ENCODE assay signal across 26 mouse cellular contexts in the genomic region with DNA sequence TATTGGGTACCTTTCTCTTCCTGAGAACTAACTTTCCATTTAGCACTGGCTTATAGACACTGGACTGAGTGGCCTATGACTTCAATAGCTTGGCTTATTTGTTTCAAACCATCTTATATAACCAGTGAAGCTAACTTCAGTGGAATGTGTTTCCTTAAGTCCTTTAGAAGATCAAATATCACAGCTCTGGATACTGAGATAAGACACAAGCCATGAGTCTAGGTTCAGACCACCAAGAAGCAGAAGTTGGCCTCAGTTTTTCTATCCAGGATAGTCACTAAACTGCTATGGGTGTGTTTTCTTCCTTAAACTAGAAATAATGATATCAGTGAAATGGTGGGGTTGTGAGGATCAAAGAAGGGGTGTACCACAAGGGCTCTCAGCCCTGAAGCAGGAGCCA.
"Had no signal": no experiment of that assay in that cellular context is flagged by ENCODE, and none has a peak within 500 bp of the region (broad histone marks: within the 10 kb centered on the region; RNA-seq: fewer than 3 reads in every experiment).

No protein-coding gene starts in this region.

- H3K4me2 ChIP-seq: embryonic facial prominence, embryonic 12.5 days; embryonic facial prominence, embryonic 13.5 days; embryonic facial prominence, embryonic 15.5 days; forebrain, embryonic 12.5 days; forebrain, embryonic 13.5 days; forebrain, embryonic 15.5 days had no signal

- ATAC-seq: forebrain, embryonic 13.5 days; forebrain, embryonic 14.5 days; forebrain, embryonic 15.5 days; forebrain, embryonic 16.5 days; forebrain, postnatal 0 days had no signal

- DNase-seq: cerebellum, adult 9-11 months; cerebellum, postnatal 10 days; cerebellum, postnatal 14 days; cerebellum, postnatal 25 days; cerebellum, postnatal 36 days; embryo, embryonic 11 days; forebrain, postnatal 0 days; gastrocnemius, adult 2 months; gastrocnemius, postnatal 10 days; gastrocnemius, postnatal 14 days; gastrocnemius, postnatal 25 days; gastrocnemius, postnatal 36 days; heart, adult 11 months; heart, adult 18-20 months; heart, adult 2 months had no signal

- H3K27ac ChIP-seq: embryonic facial prominence, embryonic 10.5 days; embryonic facial prominence, embryonic 12.5 days; embryonic facial prominence, embryonic 13.5 days; embryonic facial prominence, embryonic 15.5 days; forebrain, embryonic 10.5 days; forebrain, embryonic 12.5 days; forebrain, embryonic 13.5 days; forebrain, embryonic 15.5 days; gastrocnemius, adult 2 months; heart, adult 2 months had no signal

- H3K4me1 ChIP-seq: embryonic facial prominence, embryonic 10.5 days; embryonic facial prominence, embryonic 12.5 days; embryonic facial prominence, embryonic 13.5 days; embryonic facial prominence, embryonic 15.5 days; forebrain, embryonic 10.5 days; forebrain, embryonic 12.5 days; forebrain, embryonic 13.5 days; forebrain, embryonic 15.5 days had no signal

- H3K9me3 ChIP-seq: embryonic facial prominence, embryonic 10.5 days; embryonic facial prominence, embryonic 12.5 days; embryonic facial prominence, embryonic 13.5 days; embryonic facial prominence, embryonic 15.5 days; forebrain, embryonic 10.5 days; forebrain, embryonic 12.5 days; forebrain, embryonic 13.5 days; forebrain, embryonic 15.5 days had no signal

- H3K9ac ChIP-seq: embryonic facial prominence, embryonic 12.5 days; embryonic facial prominence, embryonic 13.5 days; embryonic facial prominence, embryonic 15.5 days; forebrain, embryonic 12.5 days; forebrain, embryonic 13.5 days; forebrain, embryonic 15.5 days; forebrain, postnatal 0 days had no signal

- H3K36me3 ChIP-seq: embryonic facial prominence, embryonic 10.5 days; embryonic facial prominence, embryonic 12.5 days; embryonic facial prominence, embryonic 13.5 days; embryonic facial prominence, embryonic 15.5 days; forebrain, embryonic 10.5 days; forebrain, embryonic 12.5 days; forebrain, embryonic 15.5 days had no signal

- H3K27me3 ChIP-seq: embryonic facial prominence, embryonic 12.5 days; embryonic facial prominence, embryonic 13.5 days; embryonic facial prominence, embryonic 15.5 days; forebrain, embryonic 12.5 days; forebrain, embryonic 13.5 days; forebrain, embryonic 15.5 days had no signal

- H3K4me3 ChIP-seq: embryonic facial prominence, embryonic 10.5 days; embryonic facial prominence, embryonic 12.5 days; embryonic facial prominence, embryonic 13.5 days; embryonic facial prominence, embryonic 15.5 days; erythroblast, embryonic 14.5 days; forebrain, embryonic 10.5 days; forebrain, embryonic 12.5 days; forebrain, embryonic 13.5 days; forebrain, embryonic 15.5 days; gastrocnemius, adult 2 months; heart, adult 2 months had no signal
